Mouse (Mus musculus): ENCODE results near the gene Odf3l1. TPM values are rescaled to one million over a fixed set of nuclear protein-coding genes. Genes with fewer than 3 reads are reported as not detected.

The Odf3l1 gene
- polyA plus RNA-seq, 1 experiment from 2014 or later: 0.57 TPM

DNA sequence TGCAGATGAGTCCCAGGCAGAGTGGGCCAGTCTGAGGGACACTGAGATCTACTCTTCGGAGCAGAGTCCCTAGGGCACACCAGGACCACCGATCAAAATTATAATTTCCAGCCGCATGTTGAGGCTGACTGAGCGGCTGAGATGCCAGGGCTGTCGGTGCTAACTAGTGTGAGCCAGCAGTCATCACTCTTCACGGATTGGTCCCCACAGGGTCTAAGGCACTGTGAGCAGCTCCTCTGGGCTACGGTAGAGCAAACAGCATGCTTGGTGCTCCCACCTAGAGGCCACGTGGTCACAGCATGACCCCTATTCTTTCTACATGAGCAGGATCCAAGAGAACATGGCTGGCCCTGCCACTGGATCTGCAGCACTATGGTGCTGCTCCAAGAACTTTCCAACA, 28.8 kb upstream of the Odf3l1 start:
- H3K27ac ChIP-seq (replicated peaks): no peak overlapping the region

DNA sequence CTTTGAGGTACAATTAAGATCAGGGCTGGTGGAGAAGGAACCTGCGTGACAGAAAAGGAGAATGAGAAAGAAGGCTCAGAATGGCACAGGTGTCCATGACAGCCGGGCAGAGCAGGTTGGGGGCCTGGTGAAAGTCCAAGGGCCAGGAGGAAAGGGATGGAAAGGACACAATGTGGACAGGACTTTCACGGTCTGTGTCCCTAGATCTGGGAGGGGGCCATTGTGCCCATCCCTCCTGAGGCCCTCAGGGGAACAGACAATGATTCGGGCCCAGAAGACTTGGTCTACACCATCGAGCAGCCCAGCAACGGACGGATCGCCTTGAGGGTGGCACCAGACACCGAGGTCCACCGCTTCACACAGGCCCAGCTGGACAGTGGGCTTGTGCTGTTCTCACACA, 27.6 kb upstream of the Odf3l1 start:
- DNase-seq (ENCODE audit: low spot score): no peak
- Histone ChIP-seq H3K4me2 (replicated peaks; ENCODE audit: low read depth) (no peak overlapping the region), H3K27ac (replicated peaks) (no peak overlapping the region; the same call in 1 of the 2 replicates), H3K4me1 (replicated peaks; ENCODE audit: control insufficient read depth, insufficient read depth) (0 out of 2 replicates have a peak, but pooled peaks cover 2% of the 10 kb centered on the region), H3K4me3 (ENCODE audit: low read depth, low read length) (no peak overlapping the region), H3K36me3 (ENCODE audit: control insufficient read depth, insufficient read depth, low read length) (peaks cover 3% of the 10 kb centered on the region; the same call in 1 of the 2 replicates), H3K27me3 (ENCODE audit: control insufficient read depth, insufficient read depth, low read length) (no peaks in the 10 kb centered on the region), H3K9ac (ENCODE audit: low read length) (no peak overlapping the region), H3K9me3 (ENCODE audit: control insufficient read depth, low read length) (no peaks in the 10 kb centered on the region)
- WGBS: 91% methylated on average over 10 of the region's 10 CpGs
- no peak for ATAC-seq (ENCODE audit: low FRiP score, low TSS enrichment)
- TF ChIP-seq EP300 (optimal IDR thresholded peaks at IDR 0.05): no peak
- no peak for TF ChIP-seq CTCF (IDR thresholded peaks at IDR 0.05; ENCODE audit: low read depth)

More for the DNA sequence above, 28.8 kb upstream of the Odf3l1 start:
- Histone ChIP-seq H3K9me3 (ENCODE audit: control insufficient read depth, low read length) (no peaks in the 10 kb centered on the region), H3K4me1 (replicated peaks; ENCODE audit: control insufficient read depth, insufficient read depth) (0 out of 2 replicates have a peak, but pooled peaks cover 2% of the 10 kb centered on the region), H3K36me3 (ENCODE audit: control insufficient read depth, insufficient read depth, low read length) (no peaks in the 10 kb centered on the region), H3K9ac (ENCODE audit: low read length) (no peak overlapping the region), H3K4me2 (replicated peaks; ENCODE audit: low read depth) (no peak overlapping the region), H3K27me3 (ENCODE audit: control insufficient read depth, insufficient read depth, low read length) (no peaks in the 10 kb centered on the region), H3K4me3 (ENCODE audit: low read depth, low read length) (no peak overlapping the region)
- no peak for TF ChIP-seq CTCF (IDR thresholded peaks at IDR 0.05; ENCODE audit: low read depth)
- no peak for TF ChIP-seq EP300 (optimal IDR thresholded peaks at IDR 0.05)
- DNase-seq (ENCODE audit: low spot score): no peak
- WGBS: 73% methylated on average over 8 of the region's 8 CpGs
- ATAC-seq (ENCODE audit: low FRiP score, low TSS enrichment): no peak

DNA sequence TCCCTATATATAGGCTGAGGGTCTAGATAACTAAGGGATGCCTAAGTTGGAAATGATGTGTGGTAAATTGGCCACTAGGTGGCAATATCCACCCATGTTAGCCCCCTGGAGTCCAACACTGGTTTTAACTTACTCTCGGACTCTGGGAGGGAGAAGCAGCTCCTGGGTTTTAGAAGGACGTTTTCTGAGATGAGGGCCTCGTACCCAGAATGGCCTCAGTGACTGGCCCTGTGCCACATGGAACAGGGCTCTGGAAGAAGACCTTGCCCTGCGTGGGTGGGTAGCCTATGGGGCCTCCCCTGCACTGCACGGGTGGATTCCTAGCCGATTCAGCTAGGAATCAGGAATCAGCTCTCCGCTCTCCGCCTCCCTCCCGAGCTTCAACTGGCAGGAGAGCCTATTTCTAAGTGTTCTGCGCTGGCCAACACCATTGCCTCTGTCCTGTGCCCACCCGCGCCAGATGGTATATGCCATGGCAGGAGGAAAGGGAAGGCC, 27.1 kb upstream of the Odf3l1 start:
- H3K4me1 ChIP-seq (replicated peaks; ENCODE audit: control insufficient read depth, insufficient read depth): 0 out of 2 replicates have a peak, but pooled peaks cover 2% of the 10 kb centered on the region
- H3K36me3 ChIP-seq (ENCODE audit: control insufficient read depth, insufficient read depth, low read length): peaks cover 5% of the 10 kb centered on the region; the same call in 1 of the 2 replicates
- DNase-seq (ENCODE audit: low spot score) (peak; percentile 74), ATAC-seq (ENCODE audit: low FRiP score, low TSS enrichment) (peak; percentile 28; the same call in 1 of the 2 replicates)
- TF ChIP-seq CTCF (IDR thresholded peaks at IDR 0.05; ENCODE audit: low read depth) (peak; percentile 96), EP300 (optimal IDR thresholded peaks at IDR 0.05) (no peak)
- H3K27ac ChIP-seq (replicated peaks): no peak overlapping the region; the same call in 1 of the 2 replicates
- 35% methylated on average over 12 of the region's 12 CpGs for WGBS
- H3K9ac ChIP-seq (ENCODE audit: low read length): 0 out of 2 replicates have a peak overlapping the region, but pooled peaks have one; percentile 13
- H3K4me2 ChIP-seq (replicated peaks; ENCODE audit: low read depth): peak overlapping the region; percentile 38; the same call in 1 of the 2 replicates
- H3K9me3 ChIP-seq (ENCODE audit: control insufficient read depth, low read length): no peaks in the 10 kb centered on the region
- no peak overlapping the region for H3K4me3 ChIP-seq (ENCODE audit: low read depth, low read length)
- no peaks in the 10 kb centered on the region for H3K27me3 ChIP-seq (ENCODE audit: control insufficient read depth, insufficient read depth, low read length)

DNA sequence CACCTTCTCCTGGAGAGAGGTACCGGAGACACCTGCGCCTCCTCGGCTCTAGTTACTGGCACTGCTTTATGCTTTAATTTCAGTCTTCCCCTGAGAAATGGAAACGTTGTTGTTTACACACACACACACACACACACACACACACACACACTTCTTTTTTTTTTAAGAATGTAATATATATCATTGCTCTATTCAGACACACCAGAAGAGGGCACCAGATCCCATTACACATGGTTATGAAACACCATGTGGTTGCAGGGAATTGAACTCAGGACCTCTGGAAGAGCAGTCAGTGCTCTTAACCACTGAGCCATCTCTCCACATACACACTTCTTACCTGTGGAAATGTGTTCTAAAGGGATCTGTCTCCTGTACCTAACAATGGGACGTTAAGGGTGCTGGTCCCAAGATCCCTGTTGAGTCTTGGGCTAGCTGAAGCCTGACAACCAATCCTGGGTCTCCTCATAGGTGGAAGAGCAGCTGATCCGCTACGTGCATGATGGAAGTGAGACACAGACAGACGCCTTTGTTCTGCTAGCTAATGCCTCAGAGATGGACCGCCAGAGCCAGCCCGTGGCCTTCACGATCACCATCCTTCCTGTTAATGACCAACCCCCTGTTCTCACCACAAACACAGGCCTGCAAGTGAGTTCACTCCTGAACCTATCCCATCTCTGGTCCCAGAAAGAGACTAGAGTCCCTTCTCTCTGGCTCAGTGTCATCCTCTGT, 26.2 kb upstream of the Odf3l1 start:
- WGBS: 73% methylated on average over 11 of the region's 11 CpGs
- H3K9ac ChIP-seq (ENCODE audit: low read length): no peak overlapping the region
- H3K4me3 ChIP-seq (ENCODE audit: low read depth, low read length): no peak overlapping the region
- H3K36me3 ChIP-seq (ENCODE audit: control insufficient read depth, insufficient read depth, low read length): peaks cover 5% of the 10 kb centered on the region; the same call in 1 of the 2 replicates
- H3K27ac ChIP-seq (replicated peaks): no peak overlapping the region
- H3K4me1 ChIP-seq (replicated peaks; ENCODE audit: control insufficient read depth, insufficient read depth): 0 out of 2 replicates have a peak, but pooled peaks cover 2% of the 10 kb centered on the region
- H3K4me2 ChIP-seq (replicated peaks; ENCODE audit: low read depth): no peak overlapping the region
- ATAC-seq (ENCODE audit: low FRiP score, low TSS enrichment) (no peak), DNase-seq (ENCODE audit: low spot score) (no peak)
- no peaks in the 10 kb centered on the region for H3K9me3 ChIP-seq (ENCODE audit: control insufficient read depth, low read length)
- peak; percentile 36 for TF ChIP-seq CTCF (IDR thresholded peaks at IDR 0.05; ENCODE audit: low read depth)
- TF ChIP-seq EP300 (optimal IDR thresholded peaks at IDR 0.05): no peak
- no peaks in the 10 kb centered on the region for H3K27me3 ChIP-seq (ENCODE audit: control insufficient read depth, insufficient read depth, low read length)

DNA sequence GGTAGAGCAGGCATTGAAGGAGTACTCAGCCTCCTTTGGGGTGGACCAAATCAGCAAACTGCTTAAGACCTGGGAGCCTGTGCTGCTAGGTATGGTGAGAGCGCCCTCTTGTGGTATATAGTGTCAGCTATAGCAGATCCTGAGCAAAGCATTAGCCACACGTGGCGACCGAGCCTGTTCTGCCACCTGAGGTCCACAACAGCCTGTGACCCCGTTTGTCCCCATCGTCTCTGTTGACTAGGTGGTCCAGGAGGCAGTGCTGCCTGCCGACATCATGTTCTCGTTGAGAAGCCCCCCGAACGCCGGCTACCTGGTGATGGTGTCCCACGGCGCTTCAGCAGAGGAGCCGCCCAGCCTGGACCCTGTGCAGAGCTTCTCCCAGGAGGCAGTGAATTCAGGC, 25.3 kb upstream of the Odf3l1 start:
- ATAC-seq (ENCODE audit: low FRiP score, low TSS enrichment) (peak; percentile 65), DNase-seq (ENCODE audit: low spot score) (peak; percentile 75)
- peak overlapping the region; percentile 31; the same call in 1 of the 2 replicates for H3K4me2 ChIP-seq (replicated peaks; ENCODE audit: low read depth)
- 21% methylated on average over 14 of the region's 14 CpGs for WGBS
- H3K9me3 ChIP-seq (ENCODE audit: control insufficient read depth, low read length): no peaks in the 10 kb centered on the region
- TF ChIP-seq EP300 (optimal IDR thresholded peaks at IDR 0.05): no peak
- peak; percentile 97 for TF ChIP-seq CTCF (IDR thresholded peaks at IDR 0.05; ENCODE audit: low read depth)
- H3K4me1 ChIP-seq (replicated peaks; ENCODE audit: control insufficient read depth, insufficient read depth): 0 out of 2 replicates have a peak, but pooled peaks cover 2% of the 10 kb centered on the region
- H3K36me3 ChIP-seq (ENCODE audit: control insufficient read depth, insufficient read depth, low read length): peaks cover 5% of the 10 kb centered on the region; the same call in 1 of the 2 replicates
- H3K27ac ChIP-seq (replicated peaks): no peak overlapping the region
- H3K4me3 ChIP-seq (ENCODE audit: low read depth, low read length): no peak overlapping the region
- no peaks in the 10 kb centered on the region for H3K27me3 ChIP-seq (ENCODE audit: control insufficient read depth, insufficient read depth, low read length)
- no peak overlapping the region for H3K9ac ChIP-seq (ENCODE audit: low read length)

DNA sequence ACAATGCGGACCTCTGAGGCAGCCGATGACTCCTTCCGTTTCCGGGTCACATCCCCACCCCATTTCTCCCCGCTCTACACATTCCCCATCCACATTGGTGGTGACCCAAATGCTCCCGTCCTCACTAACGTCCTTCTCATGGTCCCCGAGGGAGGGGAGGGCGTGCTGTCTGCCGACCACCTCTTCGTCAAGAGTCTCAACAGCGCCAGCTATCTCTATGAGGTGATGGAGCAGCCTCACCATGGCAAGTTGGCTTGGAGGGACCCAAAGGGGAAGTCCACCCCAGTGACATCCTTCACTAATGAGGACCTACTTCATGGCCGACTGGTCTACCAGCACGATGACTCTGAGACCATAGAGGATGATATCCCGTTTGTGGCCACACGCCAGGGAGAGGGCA, 23.1 kb upstream of the Odf3l1 start:
- 92% methylated on average over 16 of the region's 16 CpGs for WGBS
- DNase-seq (ENCODE audit: low spot score) (no peak), ATAC-seq (ENCODE audit: low FRiP score, low TSS enrichment) (no peak)
- Histone ChIP-seq H3K27me3 (ENCODE audit: control insufficient read depth, insufficient read depth, low read length) (no peaks in the 10 kb centered on the region), H3K4me1 (replicated peaks; ENCODE audit: control insufficient read depth, insufficient read depth) (0 out of 2 replicates have a peak, but pooled peaks cover 2% of the 10 kb centered on the region), H3K9me3 (ENCODE audit: control insufficient read depth, low read length) (no peaks in the 10 kb centered on the region), H3K27ac (replicated peaks) (no peak overlapping the region), H3K4me3 (ENCODE audit: low read depth, low read length) (no peak overlapping the region), H3K36me3 (ENCODE audit: control insufficient read depth, insufficient read depth, low read length) (peaks cover 5% of the 10 kb centered on the region; the same call in 1 of the 2 replicates), H3K4me2 (replicated peaks; ENCODE audit: low read depth) (no peak overlapping the region), H3K9ac (ENCODE audit: low read length) (no peak overlapping the region)
- no peak for TF ChIP-seq CTCF (IDR thresholded peaks at IDR 0.05; ENCODE audit: low read depth)
- no peak for TF ChIP-seq EP300 (optimal IDR thresholded peaks at IDR 0.05)

Data from stomach, postnatal 0 days (tissue).